Mouse (Mus musculus) erythroblast, adult 5-6 weeks (primary cell): ENCODE results near the gene Ppdpf. TPM values are rescaled to one million over a fixed set of nuclear protein-coding genes. Genes with fewer than 3 reads are reported as not detected.

Source experiments
- total RNA-seq, 2 experiments: library from RNA; stranded (forward) in 1 of 2; stranded (reverse) in 1 of 2; fragments of 150-400 nt in 1 of 2; fragments of 200-764, 138-1000 nt in 1 of 2; gene quantifications; 2 replicates each; pipeline versions ENCODE4 v1.2.3 to v1.2.4; 2015 to 2017; ENCODE audit warnings: low replicate concordance in 2 of 2

Ppdpf gene
- total RNA-seq, 2 experiments from 2014 or later: 6.9 to 74.6 TPM

Other genes with a start within 250 kb of the Ppdpf start
- not detected in 2 replicates for gene Nkain4, start 232.5 kb upstream of the Ppdpf start, total RNA-seq (2015; ENCODE audit: low replicate concordance)
- not detected in 2 replicates for gene Nkain4, start 232.5 kb upstream of the Ppdpf start, total RNA-seq (2017; ENCODE audit: low replicate concordance)
- gene Arfgap1, start 220.0 kb upstream of the Ppdpf start, total RNA-seq (2015; ENCODE audit: low replicate concordance): 11.9 and 12.5 TPM in 2 replicates
- 11.2 and 21.0 TPM in 2 replicates for gene Arfgap1, start 220.0 kb upstream of the Ppdpf start, total RNA-seq (2017; ENCODE audit: low replicate concordance)
- 1.7 TPM in 1 of 2 replicates, not detected in the other for gene Col20a1, start 200.7 kb upstream of the Ppdpf start, total RNA-seq (2015; ENCODE audit: low replicate concordance)
- gene Col20a1, start 200.7 kb upstream of the Ppdpf start, total RNA-seq (2017; ENCODE audit: low replicate concordance): 0.26 and 0.42 TPM in 2 replicates
- gene Chrna4, start 143.7 kb upstream of the Ppdpf start, total RNA-seq (2015; ENCODE audit: low replicate concordance): not detected in 2 replicates
- not detected in 2 replicates for gene Chrna4, start 143.7 kb upstream of the Ppdpf start, total RNA-seq (2017; ENCODE audit: low replicate concordance)
- gene Kcnq2, start 51.9 kb upstream of the Ppdpf start, total RNA-seq (2015; ENCODE audit: low replicate concordance): not detected in 2 replicates
- gene Kcnq2, start 51.9 kb upstream of the Ppdpf start, total RNA-seq (2017; ENCODE audit: low replicate concordance): not detected in 2 replicates
- not detected in 2 replicates for gene Eef1a2, start 30.2 kb upstream of the Ppdpf start, total RNA-seq (2015; ENCODE audit: low replicate concordance)
- not detected in 2 replicates for gene Eef1a2, start 30.2 kb upstream of the Ppdpf start, total RNA-seq (2017; ENCODE audit: low replicate concordance)
- gene Ptk6, start 15.5 kb downstream of the Ppdpf start, total RNA-seq (2015; ENCODE audit: low replicate concordance): 0.21 TPM in 1 of 2 replicates, not detected in the other
- 0.14 TPM in 1 of 2 replicates, not detected in the other for gene Ptk6, start 15.5 kb downstream of the Ppdpf start, total RNA-seq (2017; ENCODE audit: low replicate concordance)
- not detected in 2 replicates for gene Srms, start 25.9 kb downstream of the Ppdpf start, total RNA-seq (2015; ENCODE audit: low replicate concordance)
- gene Srms, start 25.9 kb downstream of the Ppdpf start, total RNA-seq (2017; ENCODE audit: low replicate concordance): not detected in 2 replicates
- gene Fndc11, start 32.8 kb downstream of the Ppdpf start, total RNA-seq (2015; ENCODE audit: low replicate concordance): 1.3 and 20.8 TPM in 2 replicates
- gene Fndc11, start 32.8 kb downstream of the Ppdpf start, total RNA-seq (2017; ENCODE audit: low replicate concordance): 0.98 and 1.4 TPM in 2 replicates
- 8.6 and 10.0 TPM in 2 replicates for gene Helz2, start 54.8 kb downstream of the Ppdpf start, total RNA-seq (2015; ENCODE audit: low replicate concordance)
- gene Helz2, start 54.8 kb downstream of the Ppdpf start, total RNA-seq (2017; ENCODE audit: low replicate concordance): 11.8 and 12.1 TPM in 2 replicates
- gene Gmeb2, start 100.8 kb downstream of the Ppdpf start, total RNA-seq (2015; ENCODE audit: low replicate concordance): 23.6 and 24.6 TPM in 2 replicates
- gene Gmeb2, start 100.8 kb downstream of the Ppdpf start, total RNA-seq (2017; ENCODE audit: low replicate concordance): 15.4 and 41.7 TPM in 2 replicates
- not detected in 2 replicates for gene Stmn3, start 127.3 kb downstream of the Ppdpf start, total RNA-seq (2015; ENCODE audit: low replicate concordance)
- gene Stmn3, start 127.3 kb downstream of the Ppdpf start, total RNA-seq (2017; ENCODE audit: low replicate concordance): not detected in 2 replicates
- gene Rtel1, start 132.5 kb downstream of the Ppdpf start, total RNA-seq (2015; ENCODE audit: low replicate concordance): 7.7 and 17.5 TPM in 2 replicates
- gene Rtel1, start 132.5 kb downstream of the Ppdpf start, total RNA-seq (2017; ENCODE audit: low replicate concordance): 19.9 and 23.7 TPM in 2 replicates
- gene Zgpat, start 177.7 kb downstream of the Ppdpf start, total RNA-seq (2015; ENCODE audit: low replicate concordance): 0.77 and 2.3 TPM in 2 replicates
- 10.5 and 11.0 TPM in 2 replicates for gene Zgpat, start 177.7 kb downstream of the Ppdpf start, total RNA-seq (2017; ENCODE audit: low replicate concordance)
- gene Arfrp1, start 178.2 kb downstream of the Ppdpf start, total RNA-seq (2015; ENCODE audit: low replicate concordance): 0.96 and 11.1 TPM in 2 replicates
- gene Arfrp1, start 178.2 kb downstream of the Ppdpf start, total RNA-seq (2017; ENCODE audit: low replicate concordance): 4.0 and 13.0 TPM in 2 replicates
- gene Lime1, start 192.8 kb downstream of the Ppdpf start, total RNA-seq (2015; ENCODE audit: low replicate concordance): 8.8 and 11.5 TPM in 2 replicates
- 2.5 and 3.8 TPM in 2 replicates for gene Lime1, start 192.8 kb downstream of the Ppdpf start, total RNA-seq (2017; ENCODE audit: low replicate concordance)